Comparison of ENCODE assay signal across 8 mouse cellular contexts in genomic region chr15:80083276-80083731, GRCm38 (mm10). TPM values are rescaled to one million over a fixed set of nuclear protein-coding genes. Genes with fewer than 3 reads are reported as not detected.
A peak's percentile ranks its signal among the peaks of the same experiment; 100 is the strongest.
DNase-seq lines count a peak whose midpoint lies in the region; ATAC-seq lines count a peak whose summit lies in the region.

No protein-coding gene starts in this region.

- peak overlapping the region; percentile 77 for H3K4me2 ChIP-seq in hindbrain, embryonic 12.5 days (replicated peaks)

- peak overlapping the region; percentile 95 for H3K27ac ChIP-seq in hindbrain, embryonic 12.5 days

- H3K4me3 ChIP-seq in hindbrain, embryonic 12.5 days, result peak overlapping the region; percentile 67

- peak; percentile 94 for DNase-seq in Muller cell, postnatal 12 days (ENCODE audit: inconsistent ontology term)
- peak; percentile 99 for DNase-seq in cerebellum, adult 9-11 months
- peak; percentile 98 to 99 for DNase-seq in frontal cortex, adult 2 months (ENCODE audit: extremely low spot score in 1 of 2, low spot score in 1 of 2)
- DNase-seq in layer of hippocampus, postnatal 14 days (ENCODE audit: low spot score in 2 of 2), result peak; percentile 98 to 99
- DNase-seq in lung, postnatal 14 days, result peak; percentile 99
- DNase-seq in retina, adult 2 months (ENCODE audit: low read depth, low spot score), result peak; percentile 96
- peak; percentile 98 to 99 for DNase-seq in thymus, postnatal 36 days

- H3K4me1 ChIP-seq in hindbrain, embryonic 12.5 days, result peaks cover 23% of the 10 kb centered on the region

- no peaks in the 10 kb centered on the region for H3K27me3 ChIP-seq in hindbrain, embryonic 12.5 days

- WGBS in hindbrain, embryonic 12.5 days, result under 1% methylated on average over 30 of the region's 30 CpGs

- no peaks in the 10 kb centered on the region for H3K9me3 ChIP-seq in hindbrain, embryonic 12.5 days (replicated peaks)

- peak; percentile 96 for ATAC-seq in hindbrain, embryonic 12.5 days (ENCODE audit: low FRiP score)

- H3K9ac ChIP-seq in hindbrain, embryonic 12.5 days, result peak overlapping the region; percentile 90

- H3K36me3 ChIP-seq in hindbrain, embryonic 12.5 days, result peaks cover 39% of the 10 kb centered on the region

RNA-seq across cellular contexts. Expression of gene Syngr1, which starts 7.8 kb away (rescaled TPM):
- polyA plus RNA-seq in frontal cortex, adult 2 months (2012; rRNA removed), result 288 and 302 TPM in 2 replicates
- polyA plus RNA-seq in hindbrain, embryonic 12.5 days (2016; fragmentation: Nextera tagmentation; extraction: Ambion mirVana), result 11.6 and 14.3 TPM in 2 replicates
- total RNA-seq in layer of hippocampus, postnatal 14 days (2021), result 100 to 1,000 TPM; 462 to 472 TPM

RNA-seq across cellular contexts. Expression of gene Rpl3, which starts 8.4 kb away (rescaled TPM):
- 629 and 778 TPM in 2 replicates for polyA plus RNA-seq in frontal cortex, adult 2 months (2012; rRNA removed)
- polyA plus RNA-seq in hindbrain, embryonic 12.5 days (2016; fragmentation: Nextera tagmentation; extraction: Ambion mirVana), result 642 and 670 TPM in 2 replicates
- total RNA-seq in layer of hippocampus, postnatal 14 days (2021), result 100 to 1,000 TPM; 460 to 491 TPM

RNA-seq across cellular contexts. Expression of gene Tab1, which starts 49.6 kb away (rescaled TPM):
- polyA plus RNA-seq in frontal cortex, adult 2 months (2012; rRNA removed), result 37.9 and 41.4 TPM in 2 replicates
- 42.1 and 44.0 TPM in 2 replicates for polyA plus RNA-seq in hindbrain, embryonic 12.5 days (2016; fragmentation: Nextera tagmentation; extraction: Ambion mirVana)
- 10 to 100 TPM; 29.7 to 31.4 TPM for total RNA-seq in layer of hippocampus, postnatal 14 days (2021)

Comparison
In these comparisons a context has a peak if more than half of its experiments do, and no peak if none do; other contexts are left out.
1. Peak in every context shown above with its lines: DNase-seq, ATAC-seq, H3K4me3 ChIP-seq and H3K27ac ChIP-seq.
2. RNA of gene Syngr1, which starts 7.8 kb away (polyA plus RNA-seq): 288 to 302 TPM in frontal cortex, adult 2 months; 11.6 to 14.3 TPM in hindbrain, embryonic 12.5 days; every median in the first group is over 10 times any median in the second.